Mouse (Mus musculus) frontal cortex, adult (tissue): ENCODE measurements at regions not wholly inside any gene's neighbourhood (a gene's known extent, or its start where the extent isn't known, plus 50 kb on each side); places are given as distances from the start of the nearest gene placed in this dataset.

Experiments
- ATAC-seq: cut with Nextera tagmentation; 2 replicates; pipeline ENCODE4 v1.9.2; 2017; ENCODE audit warnings: mild to moderate bottlenecking, moderate library complexity, mixed read lengths; ENCODE audit not compliant: low TSS enrichment

- no peak for ATAC-seq
These were observed 54.3 kb upstream of the Nrbf2 start for GRCm38 (mm10) chr10:67339371-67339929.

- no peak for ATAC-seq
These were observed 59.6 kb upstream of the Nrbf2 start for GRCm38 (mm10) chr10:67344722-67345121.

GRCm38 (mm10) chr10:67350956-67351355, 65.9 kb upstream of the Nrbf2 start:
- no peak for ATAC-seq

GRCm38 (mm10) chr10:67360793-67361192, 75.7 kb upstream of the Nrbf2 start:
- peak; percentile 99 for ATAC-seq

GRCm38 (mm10) chr10:67361281-67361680, 76.2 kb upstream of the Nrbf2 start:
- 0 out of 2 replicates have a peak, but pooled peaks have one; percentile 29 for ATAC-seq

- ATAC-seq, result no peak
These were observed 79.5 kb upstream of the Nrbf2 start for GRCm38 (mm10) chr10:67364595-67364994.

GRCm38 (mm10) chr10:67365158-67365557, 80.1 kb upstream of the Nrbf2 start:
- ATAC-seq, result no peak

- ATAC-seq, result no peak
These were observed 87.6 kb upstream of the Nrbf2 start for GRCm38 (mm10) chr10:67372569-67373161.

- no peak for ATAC-seq
These were observed 91.5 kb upstream of the Nrbf2 start for GRCm38 (mm10) chr10:67376638-67377037.

GRCm38 (mm10) chr10:67377643-67378223, 92.6 kb upstream of the Nrbf2 start:
- ATAC-seq, result no peak

GRCm38 (mm10) chr10:67380174-67380573, 95.1 kb upstream of the Nrbf2 start:
- ATAC-seq, result no peak

- ATAC-seq, result no peak
These were observed 98.2 kb upstream of the Nrbf2 start for GRCm38 (mm10) chr10:67383352-67383751.

- no peak for ATAC-seq
These were observed 98.9 kb upstream of the Nrbf2 start for GRCm38 (mm10) chr10:67383802-67384567.

- no peak for ATAC-seq
These were observed 99.5 kb upstream of the Nrbf2 start for GRCm38 (mm10) chr10:67384568-67384958.

GRCm38 (mm10) chr10:67385966-67386365, 100.9 kb upstream of the Nrbf2 start:
- no peak for ATAC-seq

GRCm38 (mm10) chr10:67388755-67389154, 103.7 kb upstream of the Nrbf2 start:
- ATAC-seq, result no peak

- no peak for ATAC-seq
These were observed 115.3 kb upstream of the Nrbf2 start for GRCm38 (mm10) chr10:67400434-67400833.

GRCm38 (mm10) chr10:67401409-67401808, 116.3 kb upstream of the Nrbf2 start:
- ATAC-seq, result no peak

- no peak for ATAC-seq
These were observed 117.7 kb upstream of the Egr2 start for GRCm38 (mm10) chr10:67417529-67417928.

GRCm38 (mm10) chr10:67420761-67421160, 114.5 kb upstream of the Egr2 start:
- no peak for ATAC-seq

GRCm38 (mm10) chr10:67425407-67425806, 109.9 kb upstream of the Egr2 start:
- ATAC-seq, result no peak

- ATAC-seq, result no peak
These were observed 108.1 kb upstream of the Egr2 start for GRCm38 (mm10) chr10:67427220-67427619.

GRCm38 (mm10) chr10:67430805-67431204, 104.5 kb upstream of the Egr2 start:
- no peak for ATAC-seq
